Mouse (Mus musculus) cerebellum, adult 2 months (tissue): ENCODE measurements at regions not wholly inside any gene's neighbourhood (a gene's known extent, or its start where the extent isn't known, plus 50 kb on each side); places are given as distances from the start of the nearest gene placed in this dataset.

Experiments
- CTCF ChIP-seq: fragments of 200-500 bp; IDR thresholded peaks from 2 replicates; pipeline ENCODE4 v1.5.1; 2011; ENCODE audit warnings: low read depth, mild to moderate bottlenecking, control low read depth, low read length, moderate library complexity, borderline replicate concordance; ENCODE audit not compliant: insufficient read depth
- POLR2A ChIP-seq: fragments of 200-500 bp; IDR thresholded peaks from 2 replicates; pipeline ENCODE4 v1.6.1; 2011; ENCODE audit warnings: low read length, control low read depth, borderline replicate concordance; ENCODE audit not compliant: insufficient read depth

- no peak for TF ChIP-seq POLR2A
- no peak for TF ChIP-seq CTCF
Observed at GRCm38 (mm10) chr16:84172080-84172479, 342.8 kb upstream of the A730009L09Rik start.
